Mouse (Mus musculus) B cell, adult 62 days (primary cell): ENCODE data around the gene Tmem29. TPM values are rescaled to one million over a fixed set of nuclear protein-coding genes. Genes with fewer than 3 reads are reported as not detected.

Experiments used
- total RNA-seq: library from RNA; stranded (reverse); gene quantifications from 4 replicates; pipeline ENCODE4 v1.2.4, GENCODE M21; 2023

Tmem29 gene
- total RNA-seq, result 18.1 to 26.3 TPM (median 19.9 TPM) in 4 replicates

DNA sequence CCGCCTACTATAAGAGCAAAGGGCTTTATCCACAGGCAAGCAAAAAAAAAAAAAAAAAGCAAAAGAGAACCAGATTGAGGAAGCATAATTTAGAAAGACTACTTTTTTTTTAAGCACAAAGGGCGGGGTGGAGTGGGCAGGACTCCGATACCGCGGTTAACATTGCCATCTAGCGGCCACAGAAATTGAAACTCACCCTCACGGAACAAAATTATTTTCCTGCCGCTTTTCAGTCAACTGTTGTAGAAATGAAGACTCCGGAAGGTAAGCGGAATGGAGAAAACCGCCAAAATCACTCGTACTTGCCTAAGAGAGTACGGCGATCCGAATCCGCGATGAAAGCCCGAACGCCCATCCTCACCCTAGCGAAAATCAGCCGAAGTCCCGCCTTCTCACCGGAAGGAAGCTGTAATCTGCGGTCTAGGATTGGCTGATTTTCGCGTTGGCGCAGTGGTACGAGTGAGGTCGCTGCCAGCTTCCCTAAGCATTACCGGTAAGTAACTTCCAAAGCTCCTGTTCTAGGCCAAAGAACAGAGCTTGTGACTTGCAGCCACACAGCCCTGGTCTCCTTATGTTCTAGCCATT is at the start of gene Tmem29:
Gene Tmem29 (minus strand): TSS at position 389 of the 585 bp plus-strand sequence.

Other genes starting within 250 kb of the Tmem29 start
- 0.81 to 2.0 TPM (median 1.5 TPM) in 4 replicates for gene Alas2, start 88.2 kb upstream of the Tmem29 start, total RNA-seq
- 4.6 to 10.7 TPM (median 5.3 TPM) in 4 replicates for gene Pfkfb1, start 129.1 kb upstream of the Tmem29 start, total RNA-seq
- 12.5 to 16.7 TPM (median 13.5 TPM) in 4 replicates for gene Apex2, start 130.7 kb upstream of the Tmem29 start, total RNA-seq
- gene Tro, start 198.4 kb upstream of the Tmem29 start, total RNA-seq, result not detected in 4 replicates